In the genomic region with DNA sequence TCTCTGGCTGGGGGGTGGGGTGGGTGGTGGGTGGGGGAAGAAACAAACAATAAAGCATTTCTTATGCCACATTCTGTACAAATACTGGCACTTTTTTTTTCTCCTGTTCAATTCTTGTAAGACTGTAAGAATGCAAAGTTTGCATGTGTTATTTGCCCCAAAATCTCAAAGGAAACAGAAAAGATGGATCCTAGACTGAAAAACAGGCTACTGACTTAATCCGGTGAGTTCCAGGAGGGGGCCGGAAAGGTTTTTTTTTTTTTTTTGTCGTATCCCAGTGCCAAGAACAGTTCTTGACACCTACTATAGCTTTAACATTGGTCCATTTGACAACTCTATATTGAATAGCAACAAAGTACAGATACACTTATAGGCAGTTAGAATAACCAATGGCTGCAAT, we compare ENCODE assay signal across 7 mouse cellular contexts. TPM values are rescaled to one million over a fixed set of nuclear protein-coding genes. Genes with fewer than 3 reads are reported as not detected.
DNase-seq lines count a peak whose midpoint lies in the region; ATAC-seq and TF ChIP-seq lines count a peak whose summit lies in the region.

No protein-coding gene starts in this region.

- no peak for TF ChIP-seq CTCF in liver, adult 2 months (IDR thresholded peaks at IDR 0.05; ENCODE audit: low read depth, low read length)
- no peak for TF ChIP-seq CTCF in embryonic fibroblast, embryonic 13.5 days (IDR thresholded peaks at IDR 0.05; ENCODE audit: borderline replicate concordance, insufficient read depth, low read length)

- peak overlapping the region; percentile 16; the same call in 1 of the 2 replicates for H3K4me3 ChIP-seq in liver, adult 2 months (ENCODE audit: insufficient read depth, low read depth, low read length)
- peak overlapping the region; percentile 94 for H3K4me3 ChIP-seq in embryonic fibroblast, embryonic 13.5 days (ENCODE audit: insufficient read depth, low read length)
- H3K4me3 ChIP-seq in limb, embryonic 11.5 days (ENCODE audit: low read depth, low read length), result peak overlapping the region; percentile 75
- H3K4me3 ChIP-seq in neural tube, embryonic 15.5 days (replicated peaks), result peak overlapping the region; percentile 88

- no peak overlapping the region for H3K9ac ChIP-seq in liver, adult 2 months (ENCODE audit: low read depth, low read length)
- 0 out of 2 replicates have a peak overlapping the region, but pooled peaks have one; percentile 81 for H3K9ac ChIP-seq in limb, embryonic 11.5 days (ENCODE audit: low read length)
- no peak overlapping the region; the same call in 1 of the 2 replicates for H3K9ac ChIP-seq in neural tube, embryonic 15.5 days (replicated peaks)

- TF ChIP-seq POLR2A in liver, adult 2 months (IDR thresholded peaks at IDR 0.05; ENCODE audit: extremely low read depth, insufficient read depth, low read length), result no peak
- TF ChIP-seq POLR2A in embryonic fibroblast, embryonic 13.5 days (IDR thresholded peaks at IDR 0.05; ENCODE audit: low read depth, low read length), result no peak

- DNase-seq in liver, adult 2 months (ENCODE audit: extremely low read depth, low read depth, low spot score), result no peak
- DNase-seq in liver, result no peak
- no peak for DNase-seq in limb, embryonic 11.5 days (ENCODE audit: low spot score)
- DNase-seq in frontal cortex, postnatal 36 days (ENCODE audit: low spot score in 2 of 2), result no peak
- no peak for DNase-seq in adrenal gland, adult (ENCODE audit: inconsistent age in 2 of 2, low spot score in 1 of 2)

- H3K27me3 ChIP-seq in liver, adult 2 months (ENCODE audit: control insufficient read depth, insufficient read depth, low read length), result no peaks in the 10 kb centered on the region
- H3K27me3 ChIP-seq in limb, embryonic 11.5 days (ENCODE audit: control insufficient read depth, insufficient read depth, low read length), result no peaks in the 10 kb centered on the region
- H3K27me3 ChIP-seq in neural tube, embryonic 15.5 days (replicated peaks), result 0 out of 2 replicates have a peak, but pooled peaks cover 3% of the 10 kb centered on the region

- H3K4me2 ChIP-seq in limb, embryonic 11.5 days (ENCODE audit: low read depth, severe bottlenecking), result peak overlapping the region; percentile 38
- peak overlapping the region; percentile 57 for H3K4me2 ChIP-seq in neural tube, embryonic 15.5 days

- no peak overlapping the region for H3K27ac ChIP-seq in liver, adult 2 months (replicated peaks; ENCODE audit: insufficient read depth, low read depth, low read length)
- H3K27ac ChIP-seq in embryonic fibroblast, embryonic 13.5 days (ENCODE audit: insufficient read depth, low read length), result no peak overlapping the region
- no peak overlapping the region; the same call in 1 of the 2 replicates for H3K27ac ChIP-seq in limb, embryonic 11.5 days (replicated peaks; ENCODE audit: low read depth, low read length)
- peak overlapping the region; percentile 97 for H3K27ac ChIP-seq in neural tube, embryonic 15.5 days (replicated peaks)

- ATAC-seq in limb, embryonic 11.5 days (ENCODE audit: insufficient number of reproducible peaks, low FRiP score, low TSS enrichment, low read depth), result no peak
- no peak; the same call in 1 of the 2 replicates for ATAC-seq in neural tube, embryonic 15.5 days (ENCODE audit: low FRiP score)

- 32% methylated on average over 3 of the region's 3 CpGs for WGBS in liver, adult 2 months
- 39% methylated on average over 3 of the region's 3 CpGs for WGBS in limb, embryonic 11.5 days
- 36% methylated on average over 3 of the region's 3 CpGs for WGBS in neural tube, embryonic 15.5 days

- no peaks in the 10 kb centered on the region for H3K36me3 ChIP-seq in liver, adult 2 months (ENCODE audit: control insufficient read depth, insufficient read depth, low read length)
- H3K36me3 ChIP-seq in limb, embryonic 11.5 days (ENCODE audit: control insufficient read depth, insufficient read depth, low read length), result no peaks in the 10 kb centered on the region
- H3K36me3 ChIP-seq in neural tube, embryonic 15.5 days, result no peaks in the 10 kb centered on the region

- H3K9me3 ChIP-seq in limb, embryonic 11.5 days (ENCODE audit: control insufficient read depth, low read length), result no peaks in the 10 kb centered on the region
- no peaks in the 10 kb centered on the region for H3K9me3 ChIP-seq in neural tube, embryonic 15.5 days (replicated peaks)

- peaks cover 18% of the 10 kb centered on the region; the same call in 1 of the 2 replicates for H3K79me2 ChIP-seq in liver, adult 2 months (ENCODE audit: control insufficient read depth, insufficient read depth, low read length)

- peaks cover 6% of the 10 kb centered on the region for H3K4me1 ChIP-seq in liver, adult 2 months (ENCODE audit: control insufficient read depth, insufficient read depth, low read length)
- peaks cover 5% of the 10 kb centered on the region; the same call in 1 of the 2 replicates for H3K4me1 ChIP-seq in embryonic fibroblast, embryonic 13.5 days (ENCODE audit: control insufficient read depth, insufficient read depth, low read length)
- no peaks in the 10 kb centered on the region for H3K4me1 ChIP-seq in limb, embryonic 11.5 days (ENCODE audit: control insufficient read depth, insufficient read depth, low read length)
- H3K4me1 ChIP-seq in neural tube, embryonic 15.5 days, result peaks cover 17% of the 10 kb centered on the region

RNA-seq across cellular contexts. Expression of a gene that starts 0.5 kb away (rescaled TPM):
- 22.4 and 27.1 TPM in 2 replicates for total RNA-seq in liver, adult 2 months (2014; rRNA removed)
- 16.3 and 20.9 TPM in 2 replicates for polyA plus RNA-seq in liver, adult 2 months (2012; rRNA removed)
- polyA plus RNA-seq in embryonic fibroblast, embryonic 13.5 days (2011; ENCODE audit: insufficient read length, low read depth, missing spikeins), result 85.5 and 89.2 TPM in 2 replicates
- 72.2 and 80.0 TPM in 2 replicates for polyA plus RNA-seq in limb, embryonic 11.5 days (2014; fragmentation: Nextera tagmentation; extraction: Ambion mirVana)
- 67.1 and 73.5 TPM in 2 replicates for polyA plus RNA-seq in neural tube, embryonic 15.5 days (2015; fragmentation: Nextera tagmentation; extraction: Ambion mirVana)

RNA-seq across cellular contexts. Expression of a gene that starts 36.2 kb away (rescaled TPM):
- total RNA-seq in liver, adult 2 months (2014; rRNA removed), result 3.4 and 4.7 TPM in 2 replicates
- 0.17 and 0.28 TPM in 2 replicates for polyA plus RNA-seq in liver, adult 2 months (2012; rRNA removed)
- 18.4 and 22.6 TPM in 2 replicates for polyA plus RNA-seq in embryonic fibroblast, embryonic 13.5 days (2011; ENCODE audit: insufficient read length, low read depth, missing spikeins)
- polyA plus RNA-seq in limb, embryonic 11.5 days (2014; fragmentation: Nextera tagmentation; extraction: Ambion mirVana), result 11.4 and 11.7 TPM in 2 replicates
- polyA plus RNA-seq in neural tube, embryonic 15.5 days (2015; fragmentation: Nextera tagmentation; extraction: Ambion mirVana), result 16.5 and 17.6 TPM in 2 replicates

Comparison
In these comparisons a context has a peak if more than half of its experiments do, and no peak if none do; other contexts are left out.
1. H3K4me3 ChIP-seq: peak in every context shown above with its lines; median percentile 94 in embryonic fibroblast, embryonic 13.5 days; 88 in neural tube, embryonic 15.5 days; 75 in limb, embryonic 11.5 days; 16 in liver, adult 2 months.